Mouse (Mus musculus) brain, embryonic 18.5 days (tissue): Measurements from ENCODE around the gene Arih1.
A peak's percentile ranks its signal among the peaks of the same experiment; 100 is the strongest.
"Not testable (repeated sequence)": the region's sequence is repeated elsewhere in the genome, so short reads cannot be mapped to it uniquely, and the experiment has no call there.

Experiments
- DNase-seq: peaks from one replicate; pipeline ENCODE4 v3.0.0-alpha.2; 2012; ENCODE audit warnings: low read depth, low spot score

The Arih1 gene

DNA sequence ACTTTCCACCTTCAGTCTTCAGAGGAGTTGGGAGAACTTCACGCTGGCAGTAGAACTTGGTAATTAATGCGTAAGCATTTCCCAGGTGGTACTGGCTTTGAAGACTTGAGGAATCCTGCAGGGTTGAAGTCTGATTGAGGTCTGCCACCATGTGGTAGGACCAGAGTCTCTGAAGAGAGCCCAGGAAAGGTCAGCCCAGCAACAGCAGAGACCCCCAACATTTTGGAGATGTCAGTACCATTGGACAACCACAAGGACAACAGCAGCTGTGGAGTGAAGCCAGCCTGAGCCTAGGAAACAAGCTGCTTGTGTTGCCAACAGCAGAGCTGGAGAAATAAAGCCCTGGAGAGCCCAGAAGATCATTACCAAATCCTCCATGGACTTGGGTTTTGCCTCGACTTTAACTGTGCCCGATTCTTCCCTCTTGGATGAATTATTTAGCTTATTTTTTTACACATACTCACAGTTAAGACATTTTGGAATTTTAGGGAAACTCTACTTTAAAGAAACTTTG lies 27.4 kb downstream of the Arih1 start:
- DNase-seq: no peak

DNA sequence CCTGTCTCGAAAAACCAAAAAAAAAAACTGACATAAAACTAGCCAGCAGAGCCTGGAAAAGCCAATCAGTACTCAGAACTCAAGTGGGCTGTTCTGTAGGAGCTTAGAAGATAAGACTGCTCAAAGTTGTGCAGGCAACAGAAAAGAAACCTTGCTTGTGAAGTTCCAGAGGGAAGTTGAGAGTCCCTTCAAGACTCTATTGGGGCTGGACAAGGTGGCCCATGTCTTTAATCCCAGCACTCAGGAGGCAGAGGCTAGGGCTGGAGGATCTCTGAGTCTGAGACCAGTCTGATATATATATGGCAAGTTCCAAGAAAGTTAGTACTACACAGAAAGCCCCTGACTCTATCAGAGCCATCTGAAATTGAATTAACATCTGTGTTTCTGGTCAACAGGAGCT lies 28.0 kb downstream of the Arih1 start:
- DNase-seq: no peak

DNA sequence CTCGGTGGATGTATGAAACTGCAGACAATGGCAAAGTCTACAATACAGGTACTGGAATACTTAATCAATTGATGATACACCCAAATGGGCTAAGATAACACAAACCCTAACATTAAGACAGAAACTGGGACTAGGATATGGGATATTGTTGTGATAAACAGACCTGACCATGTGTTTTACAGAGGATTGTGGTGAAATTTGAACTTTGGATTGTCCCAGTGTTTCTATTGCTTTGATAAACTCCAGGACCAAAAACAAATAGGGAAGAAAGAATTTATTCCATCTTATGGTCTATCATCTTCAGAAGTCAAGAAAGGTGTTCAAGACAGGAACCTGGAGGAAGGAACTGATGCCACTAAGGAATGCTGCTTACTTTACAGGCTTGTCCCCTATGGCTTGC lies 28.7 kb downstream of the Arih1 start:
- DNase-seq: no peak

DNA sequence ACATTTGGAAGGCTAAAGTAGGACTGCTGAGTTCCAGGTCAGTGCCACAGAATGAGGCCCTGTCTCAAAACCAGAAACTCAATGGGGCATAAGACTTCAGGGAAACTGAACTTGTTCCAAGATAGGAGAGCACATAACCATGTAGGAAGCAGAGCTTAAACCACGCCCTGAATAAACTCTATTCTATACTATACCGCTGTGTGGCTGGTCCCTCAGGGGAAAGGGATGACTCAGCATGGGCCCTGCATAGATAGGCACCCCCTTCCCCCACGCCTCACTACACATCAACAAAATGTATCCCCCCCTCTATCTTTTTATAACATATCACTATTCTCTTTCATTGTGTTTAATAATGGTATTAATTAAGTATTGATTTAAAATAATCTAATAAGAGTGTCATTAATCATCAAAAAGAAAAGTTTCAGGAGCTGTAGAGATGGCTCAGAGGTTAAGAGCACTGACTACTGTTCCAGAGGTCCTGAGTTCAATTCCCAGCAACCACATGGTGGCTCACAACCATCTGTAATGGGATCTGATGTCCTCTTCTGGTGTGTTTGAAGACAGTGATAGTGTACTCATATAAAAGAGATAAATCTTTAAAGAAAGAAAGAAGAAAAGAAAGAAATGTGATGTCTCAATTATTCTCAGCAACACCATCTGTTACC lies 30.9 kb downstream of the Arih1 start:
- DNase-seq: no peak

DNA sequence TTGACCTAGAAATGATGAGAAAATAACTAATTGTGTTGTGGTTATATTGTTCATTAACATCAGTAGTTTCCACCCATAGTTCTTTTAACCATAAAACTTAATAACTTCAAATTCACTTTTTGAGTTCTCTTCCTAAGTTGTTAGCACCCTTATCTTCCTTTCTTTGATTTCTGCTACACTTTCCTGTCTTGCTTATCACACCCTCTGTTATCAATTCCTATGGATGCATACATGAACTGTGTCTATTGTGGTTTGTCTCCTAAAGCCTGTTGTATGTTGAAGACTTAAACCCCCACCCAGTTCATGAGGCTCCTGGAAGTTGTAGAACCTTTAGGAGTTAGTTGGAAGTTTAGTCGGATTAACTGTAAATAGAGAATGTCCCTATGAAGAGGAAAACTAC lies 52.7 kb downstream of the Arih1 start:
- DNase-seq: no peak

DNA sequence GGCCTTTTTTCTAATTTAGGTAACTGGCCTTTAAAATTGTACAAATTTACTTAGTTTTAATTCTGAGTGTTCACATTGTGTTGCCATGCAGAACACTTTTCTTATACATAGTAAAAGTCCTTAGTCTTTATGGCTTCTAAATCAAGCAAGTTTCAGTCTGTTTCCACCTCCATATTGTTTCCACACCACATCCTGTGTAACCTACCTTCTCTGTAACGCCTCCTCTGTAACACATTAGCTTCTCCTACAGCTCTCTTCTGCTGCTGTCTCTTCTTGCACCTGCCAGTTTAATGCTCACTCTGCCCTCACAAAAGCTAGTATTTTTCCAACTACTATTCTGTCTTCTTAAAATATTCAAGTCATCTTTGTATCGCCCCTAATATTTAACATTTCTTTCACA lies 54.8 kb downstream of the Arih1 start:
- DNase-seq: no peak

DNA sequence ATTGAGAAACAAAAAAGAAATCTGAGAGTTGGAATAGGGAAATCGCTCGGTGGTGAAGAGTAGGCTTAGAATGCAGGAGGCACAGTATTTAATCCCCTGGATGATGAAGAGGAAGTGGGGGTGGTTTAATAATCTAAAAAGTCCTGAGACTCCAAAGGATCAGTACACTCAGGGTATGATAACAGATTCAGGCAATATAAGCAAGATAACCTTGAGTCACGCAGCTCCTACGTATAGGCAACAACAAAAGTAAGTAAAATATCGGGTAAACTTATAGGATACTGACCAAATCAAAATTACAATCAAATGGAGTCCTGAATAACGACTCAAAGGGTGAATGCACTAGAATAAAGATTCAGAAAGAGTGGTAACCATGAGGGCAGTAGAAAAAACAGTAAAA lies 65.9 kb downstream of the Arih1 start:
- DNase-seq: no peak

DNA sequence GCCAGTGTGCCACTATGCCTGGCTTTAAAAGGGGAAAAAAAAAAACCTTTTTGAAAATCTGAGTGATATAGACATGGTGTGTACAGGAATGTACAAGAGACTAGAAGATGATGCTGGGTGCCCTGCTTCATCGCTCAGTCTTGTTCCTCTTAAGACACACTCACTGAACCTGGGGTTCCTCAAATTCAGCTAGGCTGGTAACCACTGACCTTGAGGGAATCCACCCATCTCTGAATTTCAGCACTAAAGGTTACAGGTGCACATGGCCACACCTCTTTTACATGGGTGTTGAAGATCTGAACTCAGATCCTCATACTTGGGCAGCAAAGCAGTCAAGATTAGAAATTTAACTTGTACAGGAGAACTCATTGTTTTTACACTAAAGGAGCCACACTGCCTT lies 79.1 kb downstream of the Arih1 start:
- DNase-seq: no peak

DNA sequence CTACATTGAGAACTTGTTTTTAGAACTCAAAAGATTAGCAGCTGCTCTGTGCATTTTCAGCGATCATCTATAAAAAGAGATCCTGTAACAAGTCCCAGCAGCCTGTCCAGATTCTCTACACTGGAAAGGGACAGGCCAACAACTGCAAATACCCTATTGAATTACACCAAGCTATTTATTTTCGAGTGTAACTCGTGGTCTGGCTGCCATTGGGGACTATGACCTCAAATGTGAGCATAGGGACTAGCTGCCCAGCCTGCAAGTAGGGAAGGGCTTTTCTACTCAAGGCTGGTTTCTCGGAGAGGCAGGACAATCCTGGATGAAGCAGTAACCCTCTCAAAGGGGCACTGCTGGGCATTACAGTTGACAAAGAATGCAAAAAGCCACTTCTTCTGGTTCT lies 97.3 kb downstream of the Arih1 start:
- no peak for DNase-seq

DNA sequence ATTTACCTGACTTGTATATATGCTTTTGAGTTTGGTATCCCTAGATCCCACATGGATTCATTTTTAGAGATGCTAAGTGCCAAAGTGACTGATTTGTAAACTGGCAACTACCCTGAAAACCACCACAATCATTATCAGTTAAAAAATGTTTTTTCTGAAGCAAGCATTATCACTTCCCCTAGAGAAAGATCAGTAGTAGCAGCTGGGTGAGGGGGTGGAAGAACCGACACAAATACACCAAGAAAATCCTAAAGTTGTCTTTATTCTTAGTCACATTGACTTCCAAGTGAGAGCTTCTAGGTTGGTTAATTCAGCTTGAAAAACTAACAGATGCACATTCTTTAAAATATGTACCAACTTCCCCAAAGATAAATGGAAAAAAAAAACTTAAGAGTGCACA lies 98.1 kb downstream of the Arih1 start:
- DNase-seq: no peak

DNA sequence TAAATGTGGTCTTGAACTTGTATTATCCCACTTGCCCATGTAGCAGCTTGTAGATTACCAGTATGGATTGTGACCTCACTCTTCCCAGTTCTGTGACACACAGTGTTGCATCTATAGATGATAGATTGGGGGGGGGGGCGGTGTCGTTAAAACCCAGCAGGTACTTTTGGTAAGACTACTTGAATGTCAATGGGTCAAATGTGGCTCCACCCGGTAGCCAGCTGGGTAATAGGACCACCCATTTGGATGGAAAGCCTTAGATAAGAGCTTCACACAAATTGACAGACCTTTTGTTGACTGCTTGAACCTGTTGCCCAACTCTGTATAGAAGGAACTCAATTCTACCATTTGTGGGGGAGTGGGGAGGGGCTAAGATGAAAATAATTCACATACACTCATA lies 99.0 kb downstream of the Arih1 start:
- DNase-seq: no peak

DNA sequence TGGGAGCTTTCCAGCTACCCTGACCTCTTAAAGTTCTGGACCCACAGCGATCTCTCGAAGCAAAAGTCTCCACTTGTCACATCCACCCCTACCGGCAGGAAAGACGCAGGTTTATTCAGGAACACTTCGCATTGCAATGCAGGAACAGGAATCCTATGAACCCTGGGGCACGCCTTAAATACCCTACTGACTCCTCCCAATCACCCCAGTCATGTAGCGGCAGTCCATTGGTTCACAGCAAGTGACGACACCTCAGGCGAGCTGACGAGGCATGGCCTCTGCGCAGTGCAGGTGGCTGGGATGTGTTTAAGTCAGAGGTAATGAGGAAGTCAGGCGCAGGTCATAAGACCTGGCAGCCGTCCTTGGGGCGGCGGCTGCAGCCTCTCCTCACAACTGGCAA lies 110.8 kb downstream of the Arih1 start:
- DNase-seq: no peak

DNA sequence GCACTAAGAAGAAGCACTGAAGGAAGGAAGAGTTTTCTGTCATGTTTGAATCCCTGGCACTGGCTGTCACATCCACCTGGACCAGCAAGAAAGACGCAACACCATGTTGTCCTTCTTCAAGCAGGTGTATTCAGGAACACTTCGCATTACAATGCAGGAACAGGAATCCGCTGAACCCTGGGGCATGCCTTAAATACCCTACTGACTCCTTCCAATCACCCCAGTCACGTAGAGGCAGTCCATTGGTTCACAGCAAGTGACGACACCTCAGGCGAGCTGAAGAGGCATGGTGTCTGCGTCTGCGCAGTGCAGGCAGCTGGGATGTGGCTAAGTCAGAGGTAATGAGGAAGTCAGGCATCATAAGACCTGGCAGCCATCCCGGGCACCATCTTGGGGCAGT lies 116.8 kb downstream of the Arih1 start:
- no peak for DNase-seq

DNA sequence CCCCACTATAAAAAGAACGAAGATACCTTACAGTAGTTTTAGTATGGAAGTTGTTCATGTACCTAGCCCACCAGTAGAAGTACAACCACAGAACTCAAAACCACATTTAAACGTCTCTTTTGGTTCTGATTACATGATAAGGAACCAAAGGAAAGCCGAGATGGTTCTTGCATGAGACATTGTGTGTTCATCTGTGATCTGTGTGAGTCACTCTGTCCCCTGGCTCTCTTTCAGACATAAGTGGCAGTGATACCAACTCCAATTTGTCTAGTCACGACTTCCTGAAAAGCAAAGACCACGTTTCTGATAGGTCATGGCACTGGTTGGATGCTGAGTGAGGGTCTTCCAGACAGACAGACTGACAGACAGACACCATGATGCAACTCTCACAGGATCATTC lies 117.2 kb downstream of the Arih1 start:
- DNase-seq: no peak

DNA sequence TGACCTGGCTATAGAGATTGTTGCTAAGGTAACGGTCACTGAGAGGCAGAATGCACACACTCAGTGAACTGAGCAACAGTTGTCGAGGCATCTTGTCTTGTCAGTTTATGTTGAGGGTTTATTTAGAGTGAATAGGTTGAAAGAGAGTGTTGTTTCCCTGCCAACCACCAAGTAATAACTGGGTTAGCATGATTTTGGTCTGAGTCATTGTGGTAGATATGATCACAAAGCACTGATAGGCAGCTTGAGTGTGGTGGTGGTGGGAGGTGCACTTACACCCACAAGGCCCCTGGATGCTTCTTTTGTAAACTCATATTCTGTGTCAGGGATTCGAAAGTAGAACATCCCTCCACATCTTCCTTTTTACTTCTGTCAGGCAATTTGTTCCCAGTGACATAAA lies 125.9 kb downstream of the Arih1 start:
- not testable (repeated sequence) for DNase-seq

DNA sequence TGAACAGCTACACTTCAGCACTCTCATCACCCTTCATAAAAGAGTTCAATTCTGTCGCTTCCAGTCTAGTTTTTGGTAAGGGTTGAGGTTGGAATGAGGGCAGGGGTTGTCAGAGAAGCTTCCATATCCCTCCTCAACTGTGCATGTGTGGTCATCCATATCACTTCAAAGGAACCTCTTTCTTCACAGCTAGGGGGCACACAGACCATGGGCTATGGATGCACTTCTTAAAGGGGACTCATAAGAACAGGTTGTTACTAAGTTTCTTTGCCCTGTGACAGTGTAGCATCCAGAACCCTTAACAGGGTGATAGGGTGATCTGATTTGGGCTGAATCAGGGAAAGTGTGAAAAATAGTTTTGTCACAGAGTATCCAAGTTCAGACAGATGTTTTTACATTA lies 128.4 kb downstream of the Arih1 start:
- not testable (repeated sequence) for DNase-seq

DNA sequence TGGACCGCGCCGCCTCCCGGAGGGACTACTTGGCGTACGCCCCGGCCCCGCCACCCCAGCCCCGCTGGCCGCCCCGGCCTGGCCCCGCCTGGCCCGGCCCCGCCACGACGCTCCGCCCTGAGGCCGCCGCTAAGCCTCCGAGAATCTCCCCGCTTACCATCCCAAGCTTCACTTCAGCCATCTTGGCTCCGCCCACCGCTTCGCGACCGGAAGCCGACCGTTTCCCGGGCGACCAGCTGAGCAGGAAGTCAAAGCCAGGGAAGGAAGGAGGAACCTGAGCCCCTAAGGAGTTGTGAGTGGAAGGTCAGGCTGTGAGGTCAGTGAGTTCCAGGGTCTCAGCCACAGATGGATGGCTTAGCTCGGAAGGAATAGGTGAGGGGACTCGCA lies 133.2 kb downstream of the Arih1 start, which contains the start of gene Bbs4:
Gene Bbs4 (minus strand): TSS at position 256 of the 387 bp plus-strand sequence.
- peak; percentile 47 for DNase-seq

DNA sequence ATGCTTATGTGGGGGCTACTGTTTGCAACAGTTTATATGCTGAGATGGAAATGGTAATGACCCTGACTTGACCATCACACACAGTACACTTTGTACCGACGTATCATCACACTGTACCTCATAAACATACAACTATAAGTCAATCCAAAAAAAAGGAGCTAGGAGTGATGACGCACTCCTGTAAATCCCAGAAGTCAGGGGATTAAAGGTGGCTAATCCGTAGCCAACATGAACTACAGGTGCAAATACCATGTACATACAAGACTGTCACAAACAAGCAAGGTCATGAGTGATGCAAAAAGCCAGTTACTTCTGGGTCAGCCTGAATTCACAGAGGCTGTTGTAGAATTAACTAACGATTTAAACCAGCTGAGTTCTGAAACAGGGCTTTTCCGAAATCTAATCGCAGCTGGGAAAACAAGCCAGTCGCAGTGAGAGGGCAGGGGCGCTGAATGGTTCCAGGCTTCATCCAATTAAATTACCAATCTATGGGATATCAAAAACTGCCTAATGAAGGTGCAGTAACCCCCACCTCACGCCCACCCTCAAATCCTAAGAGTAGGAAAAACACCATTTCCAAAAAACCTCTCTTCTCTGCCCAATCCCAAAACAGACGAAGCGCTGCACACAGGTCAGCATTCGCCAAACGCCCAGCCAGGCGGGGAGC lies 133.7 kb downstream of the Arih1 start:
- no peak for DNase-seq

DNA sequence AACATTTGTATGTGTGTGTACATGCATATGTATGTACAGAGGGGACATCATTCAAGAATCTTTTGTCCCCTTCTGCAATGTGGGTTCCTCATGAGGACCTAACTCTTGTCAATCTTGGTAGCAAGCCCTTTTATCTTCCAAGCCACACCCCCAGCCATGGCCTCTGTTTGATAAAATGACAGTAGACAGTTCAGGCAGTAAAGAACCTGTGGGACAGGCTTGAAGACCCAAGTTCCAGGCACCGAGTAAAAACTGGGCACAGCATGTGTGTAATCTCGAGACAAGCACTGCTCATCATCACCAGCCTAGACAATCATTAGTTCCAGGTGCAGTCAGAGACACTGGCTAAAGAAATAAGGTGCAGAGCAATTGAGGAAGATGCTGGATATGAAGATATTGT lies 140.2 kb downstream of the Arih1 start:
- DNase-seq: no peak

DNA sequence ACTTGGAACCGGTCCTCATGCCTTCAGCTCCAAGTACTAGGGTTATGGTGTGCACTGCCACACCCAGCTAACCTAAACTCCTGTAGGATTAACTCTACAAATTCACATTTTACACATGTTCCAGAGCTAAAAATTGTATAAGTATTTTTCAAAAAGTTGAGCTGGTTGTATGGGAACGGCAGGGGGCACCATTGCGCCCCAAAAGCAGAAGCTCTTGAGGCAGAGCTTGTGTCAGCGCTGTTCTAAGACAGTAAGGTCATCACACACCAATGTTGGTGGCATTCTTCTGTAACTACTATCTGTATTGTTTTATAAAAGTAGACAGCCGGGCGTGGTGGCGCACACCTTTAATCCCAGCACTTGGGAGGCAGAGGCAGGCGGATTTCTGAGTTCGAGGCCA lies 146.4 kb downstream of the Arih1 start:
- DNase-seq: no peak

DNA sequence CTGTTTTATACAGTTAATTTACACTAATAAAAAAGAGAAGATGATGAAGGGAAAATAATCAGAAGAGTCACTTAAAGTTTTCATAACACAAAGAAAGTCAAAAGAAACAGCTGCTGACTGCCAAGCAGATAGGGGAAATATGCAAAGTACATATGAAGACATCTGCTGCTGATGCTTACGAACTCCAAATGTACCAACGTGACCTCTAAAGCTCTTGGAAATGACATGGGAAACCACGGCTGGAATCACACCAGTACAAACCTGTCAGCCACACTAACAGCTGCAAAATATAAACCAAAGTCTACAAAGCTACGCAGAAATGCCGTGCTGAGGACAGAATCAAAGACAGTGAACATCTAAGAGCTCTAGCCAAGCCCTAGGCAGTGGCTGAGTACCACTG lies 147.3 kb downstream of the Arih1 start:
- DNase-seq: no peak

DNA sequence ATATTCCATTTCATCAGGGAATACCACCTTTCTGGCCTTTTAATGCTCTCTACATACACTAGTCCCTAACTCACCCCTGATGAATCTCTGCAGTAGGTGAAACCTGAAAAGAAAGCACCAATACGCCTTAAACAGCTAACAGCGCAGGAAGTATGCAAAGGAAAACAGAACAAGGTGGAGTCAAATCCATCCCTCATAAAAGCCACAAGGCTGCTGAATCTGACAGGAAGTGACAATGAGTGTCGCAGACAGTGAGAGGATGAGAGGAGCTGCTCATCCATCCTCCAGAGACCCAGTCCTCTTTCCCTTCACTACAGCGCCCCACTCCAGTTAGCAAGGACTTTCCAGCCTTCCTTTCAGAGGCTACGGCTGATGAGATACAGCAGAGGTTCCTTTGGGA lies 148.0 kb downstream of the Arih1 start:
- no peak for DNase-seq
